Mouse (Mus musculus): ENCODE results near the gene Acads. TPM values are rescaled to one million over a fixed set of nuclear protein-coding genes. Genes with fewer than 3 reads are reported as not detected.

Gene Acads
- polyA plus RNA-seq, 2 experiments, result 27.6 to 50.5 TPM

- peaks cover 8% of the 10 kb centered on the region for H3K36me3 ChIP-seq (ENCODE audit: control insufficient read depth, insufficient read depth, low read length)
- WGBS, result 82% methylated on average over 1 of the region's 1 CpGs
- ATAC-seq (ENCODE audit: low FRiP score, low read depth), result no peak
These were observed 56.6 kb downstream of the Acads start for GRCm38 (mm10) chr5:115062566-115062965.

GRCm38 (mm10) chr5:115060977-115061376, 58.2 kb downstream of the Acads start:
- Histone ChIP-seq H3K27ac (replicated peaks; ENCODE audit: low read depth, low read length) (no peak overlapping the region), H3K4me3 (replicated peaks; ENCODE audit: low read length) (no peak overlapping the region), H3K9me3 (ENCODE audit: control insufficient read depth, low read length) (no peaks in the 10 kb centered on the region), H3K4me1 (ENCODE audit: control insufficient read depth, insufficient read depth, low read length) (no peaks in the 10 kb centered on the region), H3K27me3 (ENCODE audit: control insufficient read depth, insufficient read depth, low read length) (no peaks in the 10 kb centered on the region), H3K9ac (ENCODE audit: low read depth, low read length, severe bottlenecking) (no peak overlapping the region), H3K36me3 (ENCODE audit: control insufficient read depth, insufficient read depth, low read length) (peaks cover 8% of the 10 kb centered on the region), H3K4me2 (replicated peaks; ENCODE audit: low read depth, low read length, severe bottlenecking) (no peak overlapping the region)
- WGBS, result 93% methylated on average over 3 of the region's 3 CpGs
- DNase-seq (ENCODE audit: low spot score) (no peak), ATAC-seq (ENCODE audit: low FRiP score, low read depth) (no peak)
- no peak for TF ChIP-seq POLR2A (IDR thresholded peaks at IDR 0.05; ENCODE audit: borderline replicate concordance, extremely low read depth, insufficient read depth, insufficient read length)

More at GRCm38 (mm10) chr5:115062566-115062965, 56.6 kb downstream of the Acads start:
- Histone ChIP-seq H3K4me1 (ENCODE audit: control insufficient read depth, insufficient read depth, low read length) (no peaks in the 10 kb centered on the region), H3K27ac (replicated peaks; ENCODE audit: low read depth, low read length) (no peak overlapping the region), H3K4me2 (replicated peaks; ENCODE audit: low read depth, low read length, severe bottlenecking) (no peak overlapping the region), H3K4me3 (replicated peaks; ENCODE audit: low read length) (no peak overlapping the region), H3K9ac (ENCODE audit: low read depth, low read length, severe bottlenecking) (no peak overlapping the region), H3K27me3 (ENCODE audit: control insufficient read depth, insufficient read depth, low read length) (no peaks in the 10 kb centered on the region), H3K9me3 (ENCODE audit: control insufficient read depth, low read length) (no peaks in the 10 kb centered on the region)
- DNase-seq (ENCODE audit: low spot score), result no peak
- TF ChIP-seq POLR2A (IDR thresholded peaks at IDR 0.05; ENCODE audit: borderline replicate concordance, extremely low read depth, insufficient read depth, insufficient read length), result no peak

Other genes with a start within 250 kb of the Acads start
- 1.6 and 2.0 TPM in 2 replicates for gene Oasl2, start 222.4 kb downstream of the Acads start, polyA plus RNA-seq (2012; rRNA removed)
- 1.7 and 1.9 TPM in 2 replicates for gene Oasl2, start 222.4 kb downstream of the Acads start, polyA plus RNA-seq (2014; fragmentation: Nextera tagmentation; extraction: Ambion mirVana)
- gene Oasl1, start 196.1 kb downstream of the Acads start, polyA plus RNA-seq (2012; rRNA removed), result 0.59 and 1.2 TPM in 2 replicates
- 0.36 and 0.39 TPM in 2 replicates for gene Oasl1, start 196.1 kb downstream of the Acads start, polyA plus RNA-seq (2014; fragmentation: Nextera tagmentation; extraction: Ambion mirVana)
- gene 2210016L21Rik, start 177.2 kb downstream of the Acads start, polyA plus RNA-seq (2012; rRNA removed), result 34.1 and 41.3 TPM in 2 replicates
- gene 2210016L21Rik, start 177.2 kb downstream of the Acads start, polyA plus RNA-seq (2014; fragmentation: Nextera tagmentation; extraction: Ambion mirVana), result 54.7 and 72.7 TPM in 2 replicates
- 0.03 and 0.08 TPM in 2 replicates for gene Hnf1a, start 148.3 kb downstream of the Acads start, polyA plus RNA-seq (2012; rRNA removed)
- gene Hnf1a, start 148.3 kb downstream of the Acads start, polyA plus RNA-seq (2014; fragmentation: Nextera tagmentation; extraction: Ambion mirVana), result 0.06 TPM in 1 of 2 replicates, not detected in the other
- 100 and 143 TPM in 2 replicates for gene Sppl3, start 108.2 kb downstream of the Acads start, polyA plus RNA-seq (2012; rRNA removed)
- 42.7 and 74.3 TPM in 2 replicates for gene Sppl3, start 108.2 kb downstream of the Acads start, polyA plus RNA-seq (2014; fragmentation: Nextera tagmentation; extraction: Ambion mirVana)
- gene Gm10401, start 21.1 kb downstream of the Acads start, polyA plus RNA-seq (2012; rRNA removed), result not detected in 2 replicates
- gene Gm10401, start 21.1 kb downstream of the Acads start, polyA plus RNA-seq (2014; fragmentation: Nextera tagmentation; extraction: Ambion mirVana), result 58.2 and 63.5 TPM in 2 replicates
- 44.3 and 53.9 TPM in 2 replicates for gene Unc119b, start 15.6 kb upstream of the Acads start, polyA plus RNA-seq (2012; rRNA removed)
- 38.4 and 41.1 TPM in 2 replicates for gene Unc119b, start 15.6 kb upstream of the Acads start, polyA plus RNA-seq (2014; fragmentation: Nextera tagmentation; extraction: Ambion mirVana)
- 182 and 215 TPM in 2 replicates for gene Mlec, start 38.8 kb upstream of the Acads start, polyA plus RNA-seq (2012; rRNA removed)
- gene Mlec, start 38.8 kb upstream of the Acads start, polyA plus RNA-seq (2014; fragmentation: Nextera tagmentation; extraction: Ambion mirVana), result 73.7 and 77.8 TPM in 2 replicates
- 3.1 and 4.7 TPM in 2 replicates for gene Cabp1, start 75.0 kb upstream of the Acads start, polyA plus RNA-seq (2012; rRNA removed)
- gene Cabp1, start 75.0 kb upstream of the Acads start, polyA plus RNA-seq (2014; fragmentation: Nextera tagmentation; extraction: Ambion mirVana), result 1.2 and 1.5 TPM in 2 replicates
- gene Pop5, start 116.5 kb upstream of the Acads start, polyA plus RNA-seq (2012; rRNA removed), result 51.6 and 61.7 TPM in 2 replicates
- gene Pop5, start 116.5 kb upstream of the Acads start, polyA plus RNA-seq (2014; fragmentation: Nextera tagmentation; extraction: Ambion mirVana), result 90.3 and 107 TPM in 2 replicates
- gene Rnf10, start 153.6 kb upstream of the Acads start, polyA plus RNA-seq (2012; rRNA removed), result 163 and 180 TPM in 2 replicates
- 86.7 and 95.6 TPM in 2 replicates for gene Rnf10, start 153.6 kb upstream of the Acads start, polyA plus RNA-seq (2014; fragmentation: Nextera tagmentation; extraction: Ambion mirVana)
- gene Coq5, start 160.3 kb upstream of the Acads start, polyA plus RNA-seq (2012; rRNA removed), result 11.5 and 13.7 TPM in 2 replicates
- 38.5 and 39.9 TPM in 2 replicates for gene Coq5, start 160.3 kb upstream of the Acads start, polyA plus RNA-seq (2014; fragmentation: Nextera tagmentation; extraction: Ambion mirVana)
- gene Dynll1, start 181.7 kb upstream of the Acads start, polyA plus RNA-seq (2012; rRNA removed), result 503 and 1,052 TPM in 2 replicates
- gene Dynll1, start 181.7 kb upstream of the Acads start, polyA plus RNA-seq (2014; fragmentation: Nextera tagmentation; extraction: Ambion mirVana), result 1,814 and 1,833 TPM in 2 replicates
- gene Srsf9, start 207.8 kb upstream of the Acads start, polyA plus RNA-seq (2012; rRNA removed), result 132 and 137 TPM in 2 replicates
- 252 and 271 TPM in 2 replicates for gene Srsf9, start 207.8 kb upstream of the Acads start, polyA plus RNA-seq (2014; fragmentation: Nextera tagmentation; extraction: Ambion mirVana)
- 23.7 TPM in 2 replicates for gene Gatc, start 221.8 kb upstream of the Acads start, polyA plus RNA-seq (2012; rRNA removed)
- 29.6 and 33.3 TPM in 2 replicates for gene Gatc, start 221.8 kb upstream of the Acads start, polyA plus RNA-seq (2014; fragmentation: Nextera tagmentation; extraction: Ambion mirVana)
- 27.6 and 28.7 TPM in 2 replicates for gene Triap1, start 221.9 kb upstream of the Acads start, polyA plus RNA-seq (2012; rRNA removed)
- gene Triap1, start 221.9 kb upstream of the Acads start, polyA plus RNA-seq (2014; fragmentation: Nextera tagmentation; extraction: Ambion mirVana), result 61.7 and 62.2 TPM in 2 replicates
- gene Cox6a1, start 229.6 kb upstream of the Acads start, polyA plus RNA-seq (2012; rRNA removed), result 902 and 1,086 TPM in 2 replicates
- 766 and 836 TPM in 2 replicates for gene Cox6a1, start 229.6 kb upstream of the Acads start, polyA plus RNA-seq (2014; fragmentation: Nextera tagmentation; extraction: Ambion mirVana)